Mouse (Mus musculus): ENCODE measurements around the gene Apobec3. TPM values are rescaled to one million over a fixed set of nuclear protein-coding genes. Genes with fewer than 3 reads are reported as not detected.

Gene Apobec3
- polyA plus RNA-seq, 1 experiment, result 179 TPM

- no peak overlapping the region for H3K27ac ChIP-seq (ENCODE audit: insufficient read depth, low read depth, low read length)
- H3K4me3 ChIP-seq (ENCODE audit: insufficient read depth, low read length), result no peak overlapping the region
- peaks cover 4% of the 10 kb centered on the region; the same call in 1 of the 2 replicates for H3K4me1 ChIP-seq (ENCODE audit: control insufficient read depth, insufficient read depth, low read length)
- TF ChIP-seq POLR2A (IDR thresholded peaks at IDR 0.05; ENCODE audit: borderline replicate concordance, low read depth, low read length) (no peak), CTCF (IDR thresholded peaks at IDR 0.05; ENCODE audit: low read depth, low read length) (no peak)
Observed at GRCm38 (mm10) chr15:79961366-79961921, 70.0 kb downstream of the Apobec3 start.

- H3K4me3 ChIP-seq (ENCODE audit: insufficient read depth, low read length), result no peak overlapping the region
- TF ChIP-seq POLR2A (IDR thresholded peaks at IDR 0.05; ENCODE audit: borderline replicate concordance, low read depth, low read length), result no peak
- no peak for TF ChIP-seq CTCF (IDR thresholded peaks at IDR 0.05; ENCODE audit: low read depth, low read length)
- no peak overlapping the region for H3K27ac ChIP-seq (ENCODE audit: insufficient read depth, low read depth, low read length)
Observed at GRCm38 (mm10) chr15:79962661-79963060, 71.2 kb downstream of the Apobec3 start.

DNA sequence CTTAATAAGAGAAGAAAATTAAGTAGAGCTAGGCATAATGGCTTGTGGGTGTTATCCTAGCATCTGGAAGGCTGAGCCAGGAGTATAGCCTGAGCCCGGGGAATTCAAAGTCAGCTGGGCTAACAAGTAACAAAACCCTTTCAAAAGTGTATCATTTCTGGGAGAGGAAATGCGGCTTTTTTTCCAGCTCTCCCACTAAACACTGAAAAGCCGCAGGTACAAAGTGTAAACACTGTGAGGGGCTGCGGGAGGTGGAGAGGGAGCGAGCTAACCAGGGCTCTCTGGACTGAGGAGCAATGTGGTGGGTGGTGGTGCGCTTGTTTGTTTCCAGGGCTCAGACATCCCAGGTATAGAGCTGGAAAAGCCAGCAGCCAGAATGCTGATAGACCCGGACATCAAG is 72.9 kb downstream of the Apobec3 start:
- Histone ChIP-seq H3K4me3 (ENCODE audit: insufficient read depth, low read length) (no peak overlapping the region), H3K4me1 (ENCODE audit: control insufficient read depth, insufficient read depth, low read length) (no peaks in the 10 kb centered on the region), H3K27ac (ENCODE audit: insufficient read depth, low read depth, low read length) (no peak overlapping the region)
- TF ChIP-seq CTCF (IDR thresholded peaks at IDR 0.05; ENCODE audit: low read depth, low read length) (no peak), POLR2A (IDR thresholded peaks at IDR 0.05; ENCODE audit: borderline replicate concordance, low read depth, low read length) (no peak)

More at GRCm38 (mm10) chr15:79962661-79963060, 71.2 kb downstream of the Apobec3 start:
- peaks cover 4% of the 10 kb centered on the region; the same call in 1 of the 2 replicates for H3K4me1 ChIP-seq (ENCODE audit: control insufficient read depth, insufficient read depth, low read length)

Other genes with a start within 250 kb of the Apobec3 start
- 2.2 and 2.6 TPM in 2 replicates for gene Fam227a, start 232.7 kb upstream of the Apobec3 start, polyA plus RNA-seq (2012; ENCODE audit: insufficient read depth, insufficient read length, missing spikeins)
- 12.5 and 14.7 TPM in 2 replicates for gene Cby1, start 232.5 kb upstream of the Apobec3 start, polyA plus RNA-seq (2012; ENCODE audit: insufficient read depth, insufficient read length, missing spikeins)
- gene Tomm22, start 220.8 kb upstream of the Apobec3 start, polyA plus RNA-seq (2012; ENCODE audit: insufficient read depth, insufficient read length, missing spikeins), result 129 and 135 TPM in 2 replicates
- 20.2 and 21.0 TPM in 2 replicates for gene Josd1, start 203.7 kb upstream of the Apobec3 start, polyA plus RNA-seq (2012; ENCODE audit: insufficient read depth, insufficient read length, missing spikeins)
- gene Gtpbp1, start 200.8 kb upstream of the Apobec3 start, polyA plus RNA-seq (2012; ENCODE audit: insufficient read depth, insufficient read length, missing spikeins), result 27.1 and 32.7 TPM in 2 replicates
- 57.1 and 63.2 TPM in 2 replicates for gene Sun2, start 149.1 kb upstream of the Apobec3 start, polyA plus RNA-seq (2012; ENCODE audit: insufficient read depth, insufficient read length, missing spikeins)
- 23.9 and 26.0 TPM in 2 replicates for gene Dnal4, start 113.8 kb upstream of the Apobec3 start, polyA plus RNA-seq (2012; ENCODE audit: insufficient read depth, insufficient read length, missing spikeins)
- 3.1 and 4.5 TPM in 2 replicates for gene Nptxr, start 86.9 kb upstream of the Apobec3 start, polyA plus RNA-seq (2012; ENCODE audit: insufficient read depth, insufficient read length, missing spikeins)
- gene Npcd, start 57.4 kb upstream of the Apobec3 start, polyA plus RNA-seq (2012; ENCODE audit: insufficient read depth, insufficient read length, missing spikeins), result not detected in 2 replicates
- gene Cbx6, start 57.0 kb upstream of the Apobec3 start, polyA plus RNA-seq (2012; ENCODE audit: insufficient read depth, insufficient read length, missing spikeins), result 7.4 and 7.9 TPM in 2 replicates
- 18.5 and 32.9 TPM in 2 replicates for gene Cbx7, start 79.5 kb downstream of the Apobec3 start, polyA plus RNA-seq (2012; ENCODE audit: insufficient read depth, insufficient read length, missing spikeins)
- 47.3 and 52.2 TPM in 2 replicates for gene Pdgfb, start 123.3 kb downstream of the Apobec3 start, polyA plus RNA-seq (2012; ENCODE audit: insufficient read depth, insufficient read length, missing spikeins)
- gene Syngr1, start 199.7 kb downstream of the Apobec3 start, polyA plus RNA-seq (2012; ENCODE audit: insufficient read depth, insufficient read length, missing spikeins), result 95.0 and 111 TPM in 2 replicates
- gene Rpl3, start 200.2 kb downstream of the Apobec3 start, polyA plus RNA-seq (2012; ENCODE audit: insufficient read depth, insufficient read length, missing spikeins), result 928 and 957 TPM in 2 replicates
- gene Tab1, start 241.5 kb downstream of the Apobec3 start, polyA plus RNA-seq (2012; ENCODE audit: insufficient read depth, insufficient read length, missing spikeins), result 18.3 and 19.2 TPM in 2 replicates

Measured in bone marrow macrophage, adult 2 months (primary cell).